Mouse (Mus musculus) ZHBTc4 (cell line): ENCODE data around the gene Zfp12.

Experiments
- DNase-seq: peaks from one replicate; pipeline ENCODE4 v3.0.0-alpha.2; 2011; ENCODE audit warnings: low read depth, low spot score

Gene Zfp12

GRCm38 (mm10) chr5:143266794-143267193 lies 31.8 kb downstream of the Zfp12 start:
- no peak for DNase-seq

GRCm38 (mm10) chr5:143268985-143269362 lies 34.0 kb downstream of the Zfp12 start:
- no peak for DNase-seq

- DNase-seq = peak; percentile 81
These were observed 34.6 kb downstream of the Zfp12 start, which contains the start of gene Zfp316 for GRCm38 (mm10) chr5:143269363-143270150. Gene Zfp316, minus strand, starts transcription at chr5:143270022.

GRCm38 (mm10) chr5:143270151-143270519 lies 35.2 kb downstream of the Zfp12 start:
- DNase-seq = no peak

- no peak for DNase-seq
These were observed 36.7 kb downstream of the Zfp12 start for GRCm38 (mm10) chr5:143271642-143272041.

GRCm38 (mm10) chr5:143272108-143272507 lies 37.1 kb downstream of the Zfp12 start:
- DNase-seq = no peak

- DNase-seq = no peak
These were observed 37.8 kb downstream of the Zfp12 start for GRCm38 (mm10) chr5:143272540-143273330.

GRCm38 (mm10) chr5:143275761-143276160 lies 40.8 kb downstream of the Zfp12 start:
- DNase-seq = no peak

GRCm38 (mm10) chr5:143279247-143279646 lies 44.3 kb downstream of the Zfp12 start:
- DNase-seq = no peak

GRCm38 (mm10) chr5:143284762-143285161 lies 49.8 kb downstream of the Zfp12 start:
- peak; percentile 59 for DNase-seq

- DNase-seq = peak; percentile 63
These were observed 52.9 kb downstream of the Zfp12 start for GRCm38 (mm10) chr5:143287774-143288328.

GRCm38 (mm10) chr5:143288378-143288911 lies 53.5 kb downstream of the Zfp12 start:
- no peak for DNase-seq

- DNase-seq = no peak
These were observed 54.3 kb downstream of the Zfp12 start for GRCm38 (mm10) chr5:143289299-143289698.

- peak; percentile 45 for DNase-seq
These were observed 57.9 kb downstream of the Zfp12 start for GRCm38 (mm10) chr5:143292879-143293278.

GRCm38 (mm10) chr5:143293404-143293803 lies 58.4 kb downstream of the Zfp12 start, which contains the start of gene Zfp853:
Gene Zfp853, minus strand, starts transcription at chr5:143293623.
- DNase-seq = no peak

GRCm38 (mm10) chr5:143294862-143295261 lies 59.9 kb downstream of the Zfp12 start:
- peak; percentile 65 for DNase-seq

- DNase-seq = no peak
These were observed 60.4 kb downstream of the Zfp12 start for GRCm38 (mm10) chr5:143295330-143295729.

GRCm38 (mm10) chr5:143297986-143298385 lies 63.0 kb downstream of the Zfp12 start:
- DNase-seq = peak; percentile 70

- DNase-seq = peak; percentile 76
These were observed 63.4 kb downstream of the Zfp12 start for GRCm38 (mm10) chr5:143298391-143298790.
